Mouse (Mus musculus) forebrain, postnatal 0 days (tissue): ENCODE results near the gene Prpsap2. TPM values are rescaled to one million over a fixed set of nuclear protein-coding genes. Genes with fewer than 3 reads are reported as not detected.

Source experiments
- ATAC-seq: fragments of 200-750 bp; cut with Nextera tagmentation; 2 replicates; pipeline ENCODE4 v1.8.0; 2017; ENCODE audit warnings: mild to moderate bottlenecking, moderate library complexity
- DNase-seq: peaks from one replicate; pipeline ENCODE4 v3.0.0-alpha.2; 2015
- H3K27ac ChIP-seq: fragments of 300-500 bp; sonication (generic); 2 replicates; pipeline ENCODE4 v1.5.1; 2014; ENCODE audit warnings: low read depth, mild to moderate bottlenecking, antibody characterized with exemption, low read length, moderate library complexity, mixed read lengths
- H3K27me3 ChIP-seq: fragments of 300-500 bp; sonication (generic); 2 replicates; pipeline ENCODE4 v1.6.1; 2014; ENCODE audit warnings: mild to moderate bottlenecking, low read length, mixed read lengths; ENCODE audit not compliant: insufficient read depth
- H3K36me3 ChIP-seq: fragments of 300-500 bp; sonication (generic); 2 replicates; pipeline ENCODE4 v1.6.1; 2014; ENCODE audit warnings: mild to moderate bottlenecking, moderate library complexity; ENCODE audit not compliant: insufficient read depth
- H3K4me1 ChIP-seq: fragments of 300-500 bp; sonication (generic); 2 replicates; pipeline ENCODE4 v1.6.1; 2014; ENCODE audit warnings: antibody characterized with exemption; ENCODE audit not compliant: insufficient read depth
- H3K4me2 ChIP-seq: fragments of 300-500 bp; sonication (generic); 2 replicates; pipeline ENCODE4 v1.6.1; 2014; ENCODE audit warnings: low read depth, mild to moderate bottlenecking, moderate library complexity
- H3K4me3 ChIP-seq: fragments of 300-500 bp; sonication (generic); 2 replicates; pipeline ENCODE4 v1.5.1; 2014; ENCODE audit warnings: low read depth, low read length, mixed read lengths
- H3K9ac ChIP-seq: fragments of 300-500 bp; sonication (generic); 2 replicates; pipeline ENCODE4 v1.6.1; 2014; ENCODE audit warnings: mild to moderate bottlenecking
- H3K9me3 ChIP-seq: fragments of 300-500 bp; sonication (generic); 2 replicates; pipeline ENCODE4 v1.6.1; 2016; ENCODE audit warnings: low read length
- CTCF ChIP-seq: sonication (generic); IDR thresholded peaks from 2 replicates; pipeline ENCODE4 v1.5.1; 2016; ENCODE audit warnings: antibody characterized with exemption, control low read depth, low read depth
- WGBS: fragments of 180-500 bp; shearing (Covaris S2); extraction: QIAGEN DNeasy Blood & Tissue Kit; methylation state at CpG from one replicate; pipeline ENCODE4 v1.1.7; 2014; 5-methylcytosine and 5-hydroxymethylcytosine counted together
- polyA plus RNA-seq: library from polyadenylated mRNA; unstranded; fragments of >200 nt; fragmentation: Nextera tagmentation; extraction: Ambion mirVana; gene quantifications from 2 replicates; pipeline ENCODE4 v1.2.1, GENCODE M21; 2015
- total RNA-seq: library from RNA; depleted of rRNA; stranded (reverse); fragments of >200 nt; gene quantifications from 2 replicates; pipeline ENCODE4 v1.2.3, GENCODE M21; 2014

Prpsap2 gene
- total and polyA plus RNA-seq, 2 experiments from 2014 or later = 50.3 to 62.9 TPM

DNA sequence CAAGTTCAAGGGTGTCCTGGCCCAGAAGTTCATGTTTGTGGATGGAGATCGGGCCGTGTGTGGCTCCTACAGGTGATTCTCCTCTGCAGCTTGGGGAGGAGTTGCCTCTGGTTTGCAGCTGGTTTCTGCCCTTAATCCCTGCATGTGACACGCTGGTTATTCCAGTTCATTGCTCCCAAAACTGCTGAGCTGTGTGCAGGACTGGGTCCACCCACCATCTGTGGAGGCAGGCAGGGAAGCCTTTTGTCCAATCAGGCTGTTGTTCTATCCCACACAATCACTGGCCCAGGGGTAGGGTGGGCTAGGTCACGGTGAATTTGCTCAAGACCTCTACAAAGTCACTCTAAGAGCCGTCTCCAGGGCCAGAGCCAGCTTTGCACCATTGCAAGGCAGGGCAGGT is 60.2 kb downstream of the Prpsap2 start:
- ATAC-seq (no peak), DNase-seq (no peak)
- no peaks in the 10 kb centered on the region for H3K4me1 ChIP-seq
- TF ChIP-seq CTCF = no peak
- H3K9ac ChIP-seq = no peak overlapping the region
- 43% methylated on average over 5 of the region's 5 CpGs for WGBS
- H3K4me2 ChIP-seq = no peak overlapping the region
- H3K4me3 ChIP-seq = no peak overlapping the region
- no peaks in the 10 kb centered on the region for H3K27me3 ChIP-seq
- no peak overlapping the region for H3K27ac ChIP-seq
- H3K36me3 ChIP-seq = no peaks in the 10 kb centered on the region
- no peaks in the 10 kb centered on the region for H3K9me3 ChIP-seq

DNA sequence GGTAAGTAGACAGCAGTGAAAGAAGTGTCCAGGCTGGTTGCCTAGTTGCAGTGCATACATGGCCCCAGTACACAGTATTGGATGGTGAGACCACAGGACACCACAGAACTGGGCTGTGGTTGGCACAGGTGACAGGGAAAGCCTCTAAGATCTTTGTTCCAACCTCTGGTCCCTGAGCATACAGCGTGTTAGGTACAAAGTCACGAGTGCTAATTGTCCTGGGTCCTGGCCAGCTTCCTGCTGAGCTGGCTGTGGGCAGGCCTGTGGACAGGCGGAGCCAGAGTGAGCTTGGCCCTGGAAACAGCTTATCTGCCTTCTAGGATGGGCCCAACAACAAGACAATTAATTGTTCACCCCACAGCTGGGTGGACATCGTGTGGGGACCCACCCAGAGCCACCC is 62.0 kb downstream of the Prpsap2 start:
- H3K27ac ChIP-seq = no peak overlapping the region
- H3K4me2 ChIP-seq = no peak overlapping the region
- ATAC-seq (no peak), DNase-seq (no peak)
- no peaks in the 10 kb centered on the region for H3K36me3 ChIP-seq
- H3K9me3 ChIP-seq = no peaks in the 10 kb centered on the region
- 39% methylated on average over 4 of the region's 4 CpGs for WGBS
- H3K4me1 ChIP-seq = no peaks in the 10 kb centered on the region
- H3K9ac ChIP-seq = no peak overlapping the region
- no peak for TF ChIP-seq CTCF
- H3K27me3 ChIP-seq = no peaks in the 10 kb centered on the region
- no peak overlapping the region for H3K4me3 ChIP-seq

DNA sequence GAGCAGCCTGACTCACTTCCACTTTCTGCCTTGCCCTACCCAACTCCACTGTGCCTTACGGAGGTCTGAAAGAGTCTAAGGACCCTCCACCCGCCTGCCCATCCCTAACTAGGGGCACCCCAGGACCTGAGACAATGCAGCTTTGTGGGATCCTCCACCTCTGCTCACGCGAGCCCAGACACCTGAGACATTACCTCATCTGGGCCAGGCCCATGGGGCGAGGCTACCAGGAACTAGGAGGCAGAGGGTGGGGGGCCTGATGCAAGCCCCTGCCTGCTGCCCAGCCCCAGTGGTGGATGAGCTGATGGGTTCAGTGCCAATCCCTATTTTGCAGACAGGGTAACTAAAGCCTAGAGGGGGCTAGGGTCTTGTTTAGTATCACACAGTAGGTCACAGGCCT is 62.4 kb downstream of the Prpsap2 start:
- no peak for ATAC-seq
- DNase-seq = no peak
- Histone ChIP-seq H3K4me1 (no peaks in the 10 kb centered on the region), H3K4me3 (no peak overlapping the region), H3K9ac (no peak overlapping the region), H3K4me2 (no peak overlapping the region), H3K36me3 (no peaks in the 10 kb centered on the region), H3K27me3 (no peaks in the 10 kb centered on the region), H3K27ac (no peak overlapping the region), H3K9me3 (no peaks in the 10 kb centered on the region)
- no peak for TF ChIP-seq CTCF
- WGBS = 82% methylated on average over 5 of the region's 5 CpGs

DNA sequence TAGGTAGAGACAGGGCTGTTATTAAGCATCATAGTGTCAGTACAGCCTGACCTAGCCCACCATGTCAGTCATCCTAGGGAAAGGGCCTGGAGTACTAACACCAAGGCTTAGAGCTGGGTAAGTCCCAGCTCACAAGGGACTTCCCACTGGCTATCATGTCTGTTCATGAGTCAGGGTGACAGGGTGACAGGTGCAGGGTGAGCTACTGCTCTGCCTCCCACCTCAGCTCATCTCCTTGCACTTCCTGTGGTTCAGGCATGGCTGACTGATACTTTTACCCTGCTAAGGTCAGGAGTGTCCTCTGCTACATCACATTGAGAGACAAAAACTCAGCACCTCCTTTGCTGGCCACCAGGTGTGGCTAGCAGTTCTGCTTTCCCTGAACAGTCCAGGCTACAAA is 63.0 kb downstream of the Prpsap2 start:
- Histone ChIP-seq H3K36me3 (no peaks in the 10 kb centered on the region), H3K27ac (no peak overlapping the region), H3K9me3 (no peaks in the 10 kb centered on the region), H3K4me1 (no peaks in the 10 kb centered on the region), H3K9ac (no peak overlapping the region), H3K4me2 (no peak overlapping the region), H3K4me3 (no peak overlapping the region), H3K27me3 (no peaks in the 10 kb centered on the region)
- DNase-seq (no peak), ATAC-seq (no peak)
- no peak for TF ChIP-seq CTCF

DNA sequence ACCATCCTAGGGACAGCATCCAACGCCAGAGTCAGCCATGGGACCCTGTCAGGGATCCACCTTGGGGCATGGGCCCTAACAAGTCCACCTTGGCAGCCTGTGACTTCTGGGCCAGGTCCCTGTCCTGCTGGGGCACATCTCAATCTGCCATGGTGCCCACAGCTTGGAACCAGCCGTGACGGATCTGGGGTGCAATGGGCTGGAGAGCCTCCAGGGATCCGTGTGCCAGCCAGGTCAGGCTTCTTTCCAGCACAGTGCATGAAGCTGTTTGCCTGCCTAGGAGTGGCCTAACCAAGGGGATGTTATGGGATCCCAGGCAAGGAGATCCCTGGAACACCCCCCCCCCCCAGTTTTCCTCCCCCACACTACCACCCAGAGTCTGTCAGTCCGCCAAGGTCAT is 68.9 kb downstream of the Prpsap2 start:
- DNase-seq (no peak), ATAC-seq (no peak)
- Histone ChIP-seq H3K36me3 (no peaks in the 10 kb centered on the region), H3K4me2 (no peak overlapping the region), H3K4me1 (no peaks in the 10 kb centered on the region), H3K9me3 (no peaks in the 10 kb centered on the region), H3K27ac (no peak overlapping the region), H3K9ac (no peak overlapping the region), H3K4me3 (no peak overlapping the region), H3K27me3 (no peaks in the 10 kb centered on the region)
- no peak for TF ChIP-seq CTCF
- WGBS = 80% methylated on average over 5 of the region's 5 CpGs

DNA sequence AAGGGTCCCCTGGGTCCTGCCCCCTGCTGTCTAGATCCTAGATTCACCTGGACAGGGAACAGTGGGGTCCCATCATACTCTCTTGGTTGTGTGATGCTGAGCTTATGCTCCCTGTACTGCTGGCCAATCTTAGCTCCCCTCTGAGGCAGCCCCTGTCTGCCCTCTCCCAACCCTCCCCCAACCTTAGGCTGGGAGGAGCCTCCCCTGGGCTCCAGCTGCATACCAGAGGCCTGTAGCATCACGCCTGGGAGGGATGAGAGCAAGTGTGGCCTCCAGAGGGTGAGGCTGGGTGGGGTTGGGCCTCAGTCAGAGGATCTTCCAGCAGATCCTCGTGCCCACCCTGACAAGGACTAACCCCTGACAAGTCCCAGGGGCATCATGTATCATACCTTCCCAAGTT is 74.3 kb downstream of the Prpsap2 start:
- Histone ChIP-seq H3K4me1 (no peaks in the 10 kb centered on the region), H3K27me3 (peaks cover 25% of the 10 kb centered on the region), H3K4me3 (no peak overlapping the region), H3K9me3 (no peaks in the 10 kb centered on the region), H3K9ac (no peak overlapping the region), H3K4me2 (no peak overlapping the region), H3K36me3 (no peaks in the 10 kb centered on the region), H3K27ac (no peak overlapping the region)
- WGBS = 67% methylated on average over 2 of the region's 2 CpGs
- ATAC-seq (no peak), DNase-seq (no peak)
- no peak for TF ChIP-seq CTCF

DNA sequence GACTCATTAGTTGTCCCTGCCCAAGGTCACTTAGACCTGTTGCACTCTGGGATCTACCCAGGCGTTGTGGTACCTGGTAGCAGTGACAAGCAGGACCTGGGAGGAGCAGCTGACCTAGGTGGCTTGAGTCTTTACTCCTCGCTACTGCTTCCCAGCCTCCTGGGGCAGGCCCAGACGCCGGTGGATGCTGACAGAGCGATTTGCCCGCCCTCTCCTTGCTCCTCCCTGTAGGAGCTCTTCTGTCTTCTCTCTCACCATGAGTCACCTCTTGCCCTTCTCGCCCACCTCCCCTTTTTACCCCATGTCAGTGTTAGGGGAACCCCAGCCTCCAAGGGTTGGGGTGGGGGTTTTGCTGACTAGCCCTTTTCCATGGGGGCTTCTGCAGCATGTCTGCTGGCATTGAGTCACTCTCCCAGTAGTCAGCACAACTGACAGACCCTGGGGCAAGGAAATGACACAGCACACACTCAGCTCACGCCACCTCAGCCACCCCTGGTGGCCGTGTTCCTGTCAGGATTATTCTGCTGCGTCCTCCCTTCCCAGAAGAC is 74.9 kb downstream of the Prpsap2 start:
- Histone ChIP-seq H3K4me3 (no peak overlapping the region), H3K9me3 (no peaks in the 10 kb centered on the region), H3K27ac (no peak overlapping the region), H3K27me3 (peaks cover 25% of the 10 kb centered on the region), H3K9ac (no peak overlapping the region), H3K4me2 (no peak overlapping the region), H3K36me3 (no peaks in the 10 kb centered on the region), H3K4me1 (no peaks in the 10 kb centered on the region)
- 48% methylated on average over 10 of the region's 10 CpGs for WGBS
- TF ChIP-seq CTCF = no peak
- DNase-seq (no peak), ATAC-seq (no peak)

DNA sequence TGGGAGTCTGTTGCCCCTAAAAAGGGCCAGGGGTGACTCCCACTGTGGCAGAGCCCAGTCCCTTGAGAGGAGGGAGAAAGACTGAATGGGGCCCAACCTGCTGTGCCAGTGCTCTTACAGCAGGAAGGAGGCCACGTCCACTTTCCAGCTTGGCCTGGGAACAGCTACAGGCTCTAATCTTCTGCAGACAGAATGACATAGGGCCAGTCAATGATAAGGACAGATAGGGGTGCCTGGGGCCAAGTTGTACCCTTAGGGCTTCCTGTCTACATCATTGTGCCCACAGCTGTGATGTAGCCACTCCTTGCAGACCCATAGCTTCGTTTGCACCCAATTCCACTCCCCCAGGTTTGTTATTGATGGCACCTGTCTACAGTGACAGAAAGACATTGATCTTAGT is 75.7 kb downstream of the Prpsap2 start:
- 80% methylated on average over 2 of the region's 2 CpGs for WGBS
- no peak for ATAC-seq

More for the DNA sequence above, 75.7 kb downstream of the Prpsap2 start:
- no peak for TF ChIP-seq CTCF
- Histone ChIP-seq H3K27me3 (peaks cover 25% of the 10 kb centered on the region), H3K4me3 (no peak overlapping the region), H3K9me3 (no peaks in the 10 kb centered on the region), H3K4me1 (no peaks in the 10 kb centered on the region), H3K4me2 (no peak overlapping the region), H3K36me3 (no peaks in the 10 kb centered on the region), H3K27ac (no peak overlapping the region), H3K9ac (no peak overlapping the region)
- no peak for DNase-seq
